Mouse (Mus musculus): ENCODE results near the gene E130208F15Rik. TPM values are rescaled to one million over a fixed set of nuclear protein-coding genes. Genes with fewer than 3 reads are reported as not detected.

The E130208F15Rik gene
- polyA plus RNA-seq, 1 experiment: not detected

GRCm38 (mm10) chr7:30318142-30318541 lies 3.4 kb upstream of the E130208F15Rik start:
- TF ChIP-seq POLR2A (IDR thresholded peaks at IDR 0.05; ENCODE audit: borderline replicate concordance, low read depth, low read length) (no peak), CTCF (IDR thresholded peaks at IDR 0.05; ENCODE audit: low read depth, low read length) (no peak)
- Histone ChIP-seq H3K27ac (ENCODE audit: insufficient read depth, low read depth, low read length) (no peak overlapping the region), H3K4me3 (ENCODE audit: insufficient read depth, low read length) (no peak overlapping the region), H3K4me1 (ENCODE audit: control insufficient read depth, insufficient read depth, low read length) (peaks cover 6% of the 10 kb centered on the region)

- no peak overlapping the region for H3K27ac ChIP-seq (ENCODE audit: insufficient read depth, low read depth, low read length)
- H3K4me3 ChIP-seq (ENCODE audit: insufficient read depth, low read length): no peak overlapping the region; the same call in 1 of the 2 replicates
- TF ChIP-seq POLR2A (IDR thresholded peaks at IDR 0.05; ENCODE audit: borderline replicate concordance, low read depth, low read length) (no peak), CTCF (IDR thresholded peaks at IDR 0.05; ENCODE audit: low read depth, low read length) (no peak)
- peaks cover 15% of the 10 kb centered on the region for H3K4me1 ChIP-seq (ENCODE audit: control insufficient read depth, insufficient read depth, low read length)
Observed at GRCm38 (mm10) chr7:30320946-30321345, 594 bp upstream of the E130208F15Rik start.

GRCm38 (mm10) chr7:30322285-30322667 lies 736 bp downstream of the E130208F15Rik start:
- Histone ChIP-seq H3K4me3 (ENCODE audit: insufficient read depth, low read length) (peak overlapping the region; percentile 85), H3K27ac (ENCODE audit: insufficient read depth, low read depth, low read length) (peak overlapping the region; percentile 76), H3K4me1 (ENCODE audit: control insufficient read depth, insufficient read depth, low read length) (peaks cover 15% of the 10 kb centered on the region)
- no peak for TF ChIP-seq POLR2A (IDR thresholded peaks at IDR 0.05; ENCODE audit: borderline replicate concordance, low read depth, low read length)
- TF ChIP-seq CTCF (IDR thresholded peaks at IDR 0.05; ENCODE audit: low read depth, low read length): no peak

GRCm38 (mm10) chr7:30322865-30323264 lies 1.3 kb downstream of the E130208F15Rik start:
- H3K4me1 ChIP-seq (ENCODE audit: control insufficient read depth, insufficient read depth, low read length): peaks cover 15% of the 10 kb centered on the region
- peak overlapping the region; percentile 76 for H3K27ac ChIP-seq (ENCODE audit: insufficient read depth, low read depth, low read length)
- TF ChIP-seq CTCF (IDR thresholded peaks at IDR 0.05; ENCODE audit: low read depth, low read length) (no peak), POLR2A (IDR thresholded peaks at IDR 0.05; ENCODE audit: borderline replicate concordance, low read depth, low read length) (no peak)
- H3K4me3 ChIP-seq (ENCODE audit: insufficient read depth, low read length): peak overlapping the region; percentile 64

GRCm38 (mm10) chr7:30323795-30324194 lies 2.3 kb downstream of the E130208F15Rik start, which contains the start of gene Sdhaf1:
TSS of gene Sdhaf1 (minus strand) at chr7:30323895.
- TF ChIP-seq CTCF (IDR thresholded peaks at IDR 0.05; ENCODE audit: low read depth, low read length): no peak
- no peak for TF ChIP-seq POLR2A (IDR thresholded peaks at IDR 0.05; ENCODE audit: borderline replicate concordance, low read depth, low read length)
- Histone ChIP-seq H3K27ac (ENCODE audit: insufficient read depth, low read depth, low read length) (peak within 1 kb of the TSS; percentile 76), H3K4me3 (ENCODE audit: insufficient read depth, low read length) (peak within 1 kb of the TSS; percentile 64), H3K4me1 (ENCODE audit: control insufficient read depth, insufficient read depth, low read length) (peaks cover 15% of the 10 kb centered on the region)

- Histone ChIP-seq H3K4me3 (ENCODE audit: insufficient read depth, low read length) (no peak overlapping the region), H3K4me1 (ENCODE audit: control insufficient read depth, insufficient read depth, low read length) (peaks cover 15% of the 10 kb centered on the region), H3K27ac (ENCODE audit: insufficient read depth, low read depth, low read length) (no peak overlapping the region)
- TF ChIP-seq POLR2A (IDR thresholded peaks at IDR 0.05; ENCODE audit: borderline replicate concordance, low read depth, low read length): no peak
- no peak for TF ChIP-seq CTCF (IDR thresholded peaks at IDR 0.05; ENCODE audit: low read depth, low read length)
Observed at GRCm38 (mm10) chr7:30324300-30324944, 2.9 kb downstream of the E130208F15Rik start.

- TF ChIP-seq POLR2A (IDR thresholded peaks at IDR 0.05; ENCODE audit: borderline replicate concordance, low read depth, low read length) (no peak), CTCF (IDR thresholded peaks at IDR 0.05; ENCODE audit: low read depth, low read length) (no peak)
- no peak overlapping the region for H3K27ac ChIP-seq (ENCODE audit: insufficient read depth, low read depth, low read length)
- no peak overlapping the region for H3K4me3 ChIP-seq (ENCODE audit: insufficient read depth, low read length)
- H3K4me1 ChIP-seq (ENCODE audit: control insufficient read depth, insufficient read depth, low read length): peaks cover 15% of the 10 kb centered on the region
Observed at GRCm38 (mm10) chr7:30325364-30325763, 3.8 kb downstream of the E130208F15Rik start.

GRCm38 (mm10) chr7:30326427-30326826 lies 4.9 kb downstream of the E130208F15Rik start:
- Histone ChIP-seq H3K4me1 (ENCODE audit: control insufficient read depth, insufficient read depth, low read length) (peaks cover 9% of the 10 kb centered on the region), H3K4me3 (ENCODE audit: insufficient read depth, low read length) (no peak overlapping the region), H3K27ac (ENCODE audit: insufficient read depth, low read depth, low read length) (no peak overlapping the region)
- TF ChIP-seq POLR2A (IDR thresholded peaks at IDR 0.05; ENCODE audit: borderline replicate concordance, low read depth, low read length): no peak
- TF ChIP-seq CTCF (IDR thresholded peaks at IDR 0.05; ENCODE audit: low read depth, low read length): no peak

- Histone ChIP-seq H3K4me3 (ENCODE audit: insufficient read depth, low read length) (no peak overlapping the region), H3K4me1 (ENCODE audit: control insufficient read depth, insufficient read depth, low read length) (peaks cover 9% of the 10 kb centered on the region), H3K27ac (ENCODE audit: insufficient read depth, low read depth, low read length) (no peak overlapping the region)
- no peak for TF ChIP-seq POLR2A (IDR thresholded peaks at IDR 0.05; ENCODE audit: borderline replicate concordance, low read depth, low read length)
- no peak for TF ChIP-seq CTCF (IDR thresholded peaks at IDR 0.05; ENCODE audit: low read depth, low read length)
Observed at GRCm38 (mm10) chr7:30327140-30327539, 5.6 kb downstream of the E130208F15Rik start.

- H3K4me3 ChIP-seq (ENCODE audit: insufficient read depth, low read length): no peak overlapping the region
- H3K27ac ChIP-seq (ENCODE audit: insufficient read depth, low read depth, low read length): no peak overlapping the region
- peaks cover 9% of the 10 kb centered on the region for H3K4me1 ChIP-seq (ENCODE audit: control insufficient read depth, insufficient read depth, low read length)
- no peak for TF ChIP-seq POLR2A (IDR thresholded peaks at IDR 0.05; ENCODE audit: borderline replicate concordance, low read depth, low read length)
- TF ChIP-seq CTCF (IDR thresholded peaks at IDR 0.05; ENCODE audit: low read depth, low read length): no peak
Observed at GRCm38 (mm10) chr7:30328379-30328778, 6.8 kb downstream of the E130208F15Rik start.
